In genomic region chr13:83344611-83345319, GRCm38 (mm10) we compare ENCODE assay signal across 14 mouse cellular contexts.
DNase-seq lines count a peak whose midpoint lies in the region; ATAC-seq lines count a peak whose summit lies in the region.
"Had no signal": no experiment of that assay in that cellular context is flagged by ENCODE, and none has a peak within 500 bp of the region (broad histone marks: within the 10 kb centered on the region; RNA-seq: fewer than 3 reads in every experiment).

No protein-coding gene starts in this region.

- DNase-seq in kidney, adult 11 months = no peak
- DNase-seq in c-Kit-positive CD71-positive TER-119-positive erythroid progenitor cells, embryonic 14.5 days (ENCODE audit: low spot score) = peak; percentile 76
- peak; percentile 59 for DNase-seq in liver, embryonic 11.5 days (ENCODE audit: low spot score)
- peak; percentile 22 to 34 for DNase-seq in spleen, postnatal 14 days (ENCODE audit: low spot score in 2 of 2)
- no peak for DNase-seq in right cerebral cortex, adult 2 months (ENCODE audit: low spot score in 2 of 2)
- no peak for DNase-seq in cerebellum, adult 11-12 months
- DNase-seq: adrenal gland, adult 2 months; cerebellum, adult 9-10 months; gastrocnemius, postnatal 36 days; kidney, postnatal 10 days; lung, postnatal 36 days; retina, postnatal 1 day; thymus, postnatal 36 days had no signal

- H3K4me3 ChIP-seq in kidney, embryonic 16.5 days (ENCODE audit: low read length) = no peak overlapping the region
- peak overlapping the region; percentile 10; the same call in 1 of the 2 replicates for H3K4me3 ChIP-seq in liver, embryonic 11.5 days (ENCODE audit: low read depth, low read length)

- no peak overlapping the region for H3K27ac ChIP-seq in kidney, embryonic 16.5 days (ENCODE audit: low read length)
- peak overlapping the region; percentile 89 for H3K27ac ChIP-seq in liver, embryonic 11.5 days (ENCODE audit: low read depth, low read length)

- 0 out of 2 replicates have a peak overlapping the region, but pooled peaks have one; percentile 5 for H3K4me2 ChIP-seq in kidney, embryonic 16.5 days (replicated peaks; ENCODE audit: low read depth, low read length)
- peak overlapping the region; percentile 64 for H3K4me2 ChIP-seq in liver, embryonic 11.5 days

- H3K4me1 ChIP-seq in kidney, embryonic 16.5 days (ENCODE audit: insufficient read depth, low read length) = no peaks in the 10 kb centered on the region
- peaks cover 9% of the 10 kb centered on the region for H3K4me1 ChIP-seq in liver, embryonic 11.5 days (replicated peaks; ENCODE audit: control insufficient read depth, insufficient read depth, low read length)

- H3K36me3 ChIP-seq in kidney, embryonic 16.5 days (ENCODE audit: insufficient read depth, low read length) = no peaks in the 10 kb centered on the region
- no peaks in the 10 kb centered on the region for H3K36me3 ChIP-seq in liver, embryonic 11.5 days (ENCODE audit: control insufficient read depth, insufficient read depth, low read length)

- no peak overlapping the region for H3K9ac ChIP-seq in kidney, embryonic 16.5 days (replicated peaks; ENCODE audit: low read length)
- H3K9ac ChIP-seq in liver, embryonic 11.5 days (ENCODE audit: low read depth, low read length) = no peak overlapping the region

- 0 out of 2 replicates have a peak, but pooled peaks have one; percentile 42 for ATAC-seq in kidney, embryonic 16.5 days (ENCODE audit: low FRiP score, low TSS enrichment)
- peak; percentile 98 for ATAC-seq in liver, embryonic 11.5 days (replicated peaks; ENCODE audit: low FRiP score)

- 29% methylated on average over 14 of the region's 14 CpGs for WGBS in kidney, embryonic 16.5 days
- 25% methylated on average over 14 of the region's 14 CpGs for WGBS in liver, embryonic 11.5 days

- no peaks in the 10 kb centered on the region for H3K9me3 ChIP-seq in kidney, embryonic 16.5 days (ENCODE audit: low read length)
- no peaks in the 10 kb centered on the region for H3K9me3 ChIP-seq in liver, embryonic 11.5 days (ENCODE audit: control insufficient read depth, low read length)

- no peaks in the 10 kb centered on the region for H3K27me3 ChIP-seq in kidney, embryonic 16.5 days (ENCODE audit: insufficient read depth, low read length)
- no peaks in the 10 kb centered on the region for H3K27me3 ChIP-seq in liver, embryonic 11.5 days (replicated peaks; ENCODE audit: control insufficient read depth, insufficient read depth, low read length)

Comparison
In these comparisons a context has a peak if more than half of its experiments do, and no peak if none do; other contexts are left out.
1. DNase-seq: peak in c-Kit-positive CD71-positive TER-119-positive erythroid progenitor cells, embryonic 14.5 days (single experiment), liver, embryonic 11.5 days (single experiment) and spleen, postnatal 14 days (2 of 2); none in kidney, adult 11 months (single experiment), right cerebral cortex, adult 2 months (0 of 2) and cerebellum, adult 11-12 months (single experiment).